Mouse (Mus musculus) lung, postnatal 0 days (tissue): ENCODE data around the gene Pcsk6. TPM values are rescaled to one million over a fixed set of nuclear protein-coding genes. Genes with fewer than 3 reads are reported as not detected.
A peak's percentile ranks its signal among the peaks of the same experiment; 100 is the strongest.

Experiments used
- ATAC-seq: fragments of 200-750 bp; cut with Nextera tagmentation; 2 replicates; pipeline ENCODE4 v1.8.0; 2017; ENCODE audit warnings: moderate library complexity
- DNase-seq: peaks from one replicate; pipeline ENCODE4 v3.0.0-alpha.2; 2016; ENCODE audit warnings: low spot score
- H3K27ac ChIP-seq: fragments of 300-500 bp; sonication (generic); 2 replicates; pipeline ENCODE4 v1.5.1; 2014; ENCODE audit warnings: antibody characterized with exemption, mild to moderate bottlenecking, low read length, mixed read lengths
- H3K27me3 ChIP-seq: fragments of 300-500 bp; sonication (generic); replicated peaks from 2 replicates; pipeline ENCODE4 v1.6.1; 2014; ENCODE audit warnings: low read length, mixed read lengths; ENCODE audit not compliant: insufficient read depth
- H3K36me3 ChIP-seq: fragments of 300-500 bp; sonication (generic); 2 replicates; pipeline ENCODE4 v1.6.1; 2014; ENCODE audit warnings: low read length, mixed read lengths; ENCODE audit not compliant: insufficient read depth
- H3K4me1 ChIP-seq: fragments of 300-500 bp; sonication (generic); 2 replicates; pipeline ENCODE4 v1.6.1; 2014; ENCODE audit warnings: antibody characterized with exemption, low read depth, low read length, mixed read lengths; ENCODE audit not compliant: insufficient read depth
- H3K4me2 ChIP-seq: fragments of 300-500 bp; sonication (generic); replicated peaks from 2 replicates; pipeline ENCODE4 v1.6.1; 2014; ENCODE audit warnings: low read depth, mild to moderate bottlenecking, low read length, moderate library complexity, mixed read lengths
- H3K4me3 ChIP-seq: fragments of 300-500 bp; sonication (generic); 2 replicates; pipeline ENCODE4 v1.5.1; 2014; ENCODE audit warnings: low read depth, low read length
- H3K9ac ChIP-seq: fragments of 300-500 bp; sonication (generic); replicated peaks from 2 replicates; pipeline ENCODE4 v1.6.1; 2014; ENCODE audit warnings: low read depth, mild to moderate bottlenecking
- H3K9me3 ChIP-seq: fragments of 300-500 bp; sonication (generic); 2 replicates; pipeline ENCODE4 v1.6.1; 2016; ENCODE audit warnings: low read length, mixed read lengths
- CTCF ChIP-seq: IDR thresholded peaks from 2 replicates; pipeline ENCODE4 v1.5.1; 2016; ENCODE audit warnings: antibody characterized with exemption, mild to moderate bottlenecking
- EP300 ChIP-seq: IDR thresholded peaks from 2 replicates; pipeline ENCODE4 v1.6.1; 2016; ENCODE audit warnings: antibody characterized with exemption, mild to moderate bottlenecking, control low read depth
- WGBS: fragments of 180-500 bp; shearing (Covaris S2); extraction: QIAGEN DNeasy Blood & Tissue Kit; methylation state at CpG from one replicate; pipeline ENCODE4 v1.1.7; 2014; 5-methylcytosine and 5-hydroxymethylcytosine counted together
- polyA plus RNA-seq: library from polyadenylated mRNA; unstranded; fragments of >200 nt; fragmentation: Nextera tagmentation; extraction: Ambion mirVana; gene quantifications from 2 replicates; pipeline ENCODE4 v1.2.1, GENCODE M21; 2015

The Pcsk6 gene
- polyA plus RNA-seq, 1 experiment from 2014 or later = 1.4 TPM

GRCm38 (mm10) chr7:65839756-65840155, 21.8 kb upstream of the Pcsk6 start:
- no peaks in the 10 kb centered on the region for H3K27me3 ChIP-seq
- H3K4me3 ChIP-seq = no peak overlapping the region
- TF ChIP-seq EP300 = no peak
- no peak for TF ChIP-seq CTCF
- 91% methylated on average over 3 of the region's 3 CpGs for WGBS
- DNase-seq (no peak), ATAC-seq (no peak)
- no peaks in the 10 kb centered on the region for H3K4me1 ChIP-seq
- H3K4me2 ChIP-seq = no peak overlapping the region
- H3K9ac ChIP-seq = no peak overlapping the region
- H3K36me3 ChIP-seq = no peaks in the 10 kb centered on the region
- H3K9me3 ChIP-seq = peaks cover 4% of the 10 kb centered on the region; the same call in 1 of the 2 replicates
- no peak overlapping the region for H3K27ac ChIP-seq

- no peak overlapping the region for H3K9ac ChIP-seq
- H3K27me3 ChIP-seq = no peaks in the 10 kb centered on the region
- H3K4me1 ChIP-seq = no peaks in the 10 kb centered on the region
- H3K4me3 ChIP-seq = no peak overlapping the region
- H3K9me3 ChIP-seq = peaks cover 4% of the 10 kb centered on the region; the same call in 1 of the 2 replicates
- H3K36me3 ChIP-seq = no peaks in the 10 kb centered on the region
- no peak for DNase-seq
- no peak for ATAC-seq
- WGBS = 49% methylated on average over 2 of the region's 2 CpGs
- TF ChIP-seq EP300 (no peak), CTCF (peak; percentile 31)
- no peak overlapping the region for H3K4me2 ChIP-seq
- H3K27ac ChIP-seq = no peak overlapping the region
Observed at GRCm38 (mm10) chr7:65843210-65843609, 18.3 kb upstream of the Pcsk6 start.

GRCm38 (mm10) chr7:65860981-65861380, 553 bp upstream of the Pcsk6 start:
- no peaks in the 10 kb centered on the region for H3K36me3 ChIP-seq
- ATAC-seq (no peak), DNase-seq (no peak)
- TF ChIP-seq CTCF = no peak
- no peak for TF ChIP-seq EP300
- H3K4me3 ChIP-seq = no peak overlapping the region
- no peak overlapping the region for H3K27ac ChIP-seq
- no peaks in the 10 kb centered on the region for H3K9me3 ChIP-seq
- peaks cover 19% of the 10 kb centered on the region for H3K27me3 ChIP-seq
- no peak overlapping the region for H3K9ac ChIP-seq
- 50% methylated on average over 7 of the region's 7 CpGs for WGBS
- H3K4me2 ChIP-seq = no peak overlapping the region
- H3K4me1 ChIP-seq = peaks cover 4% of the 10 kb centered on the region; the same call in 1 of the 2 replicates

GRCm38 (mm10) chr7:65862473-65863176, 1.1 kb downstream of the Pcsk6 start:
- Histone ChIP-seq H3K9ac (no peak overlapping the region), H3K27me3 (peaks cover 19% of the 10 kb centered on the region), H3K27ac (no peak overlapping the region), H3K4me2 (peak overlapping the region; percentile 98), H3K9me3 (no peaks in the 10 kb centered on the region), H3K36me3 (no peaks in the 10 kb centered on the region), H3K4me3 (peak overlapping the region; percentile 51), H3K4me1 (peaks cover 4% of the 10 kb centered on the region; the same call in 1 of the 2 replicates)
- 5% methylated on average over 24 of the region's 61 CpGs for WGBS
- DNase-seq = no peak
- ATAC-seq = peak; percentile 23
- no peak for TF ChIP-seq CTCF
- TF ChIP-seq EP300 = no peak

GRCm38 (mm10) chr7:65869173-65869572, 7.6 kb downstream of the Pcsk6 start:
- Histone ChIP-seq H3K9me3 (no peaks in the 10 kb centered on the region), H3K27me3 (no peaks in the 10 kb centered on the region; the same call in 1 of the 2 replicates), H3K4me1 (no peaks in the 10 kb centered on the region), H3K4me2 (no peak overlapping the region), H3K27ac (no peak overlapping the region), H3K4me3 (no peak overlapping the region), H3K36me3 (no peaks in the 10 kb centered on the region), H3K9ac (no peak overlapping the region)
- ATAC-seq = no peak
- TF ChIP-seq CTCF = no peak
- TF ChIP-seq EP300 = no peak
- DNase-seq = no peak
- 80% methylated on average over 16 of the region's 16 CpGs for WGBS

GRCm38 (mm10) chr7:65869794-65870193, 8.3 kb downstream of the Pcsk6 start:
- Histone ChIP-seq H3K27me3 (no peaks in the 10 kb centered on the region), H3K27ac (no peak overlapping the region), H3K9me3 (no peaks in the 10 kb centered on the region), H3K36me3 (no peaks in the 10 kb centered on the region), H3K4me3 (no peak overlapping the region), H3K9ac (no peak overlapping the region), H3K4me2 (no peak overlapping the region), H3K4me1 (no peaks in the 10 kb centered on the region)
- DNase-seq (no peak), ATAC-seq (no peak)
- TF ChIP-seq CTCF (no peak), EP300 (no peak)
- WGBS = 89% methylated on average over 5 of the region's 5 CpGs
